Mouse (Mus musculus) thymus, postnatal 25 days (tissue): ENCODE results near the gene Olfr612.
"Not testable (repeated sequence)": the region's sequence is repeated elsewhere in the genome, so short reads cannot be mapped to it uniquely, and the experiment has no call there.

ENCODE experiments used
- DNase-seq: peaks from one replicate; pipeline ENCODE4 v3.0.0; 2022

Olfr612 gene

DNA sequence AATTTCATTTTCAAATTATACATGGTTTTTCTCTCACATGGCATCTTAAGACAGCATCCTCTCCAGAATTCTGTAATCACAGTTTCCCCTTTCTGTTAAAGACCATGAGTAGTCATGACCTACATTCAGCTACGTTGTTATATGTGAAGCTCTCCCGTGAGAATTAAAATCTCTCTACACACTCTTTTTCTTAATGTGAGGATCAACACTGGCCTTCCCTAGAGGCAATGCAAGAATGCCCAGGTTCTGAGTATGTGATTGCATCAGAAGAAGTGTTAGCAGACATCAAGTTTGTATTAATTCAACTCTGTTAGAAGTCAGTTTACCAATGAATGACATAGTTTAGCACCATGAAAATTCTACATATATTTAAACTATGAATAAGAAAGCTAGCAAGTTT is at the start of gene Olfr612:
Gene Olfr612, minus strand, starts transcription at position 101 of the 400 bp plus-strand sequence.
- not testable (repeated sequence) for DNase-seq

GRCm38 (mm10) chr7:103589803-103590202 is 47.3 kb upstream of the Olfr612 start, which contains the start of gene Olfr618:
Gene Olfr618 (plus strand): TSS chr7:103590103.
- DNase-seq: no peak

DNA sequence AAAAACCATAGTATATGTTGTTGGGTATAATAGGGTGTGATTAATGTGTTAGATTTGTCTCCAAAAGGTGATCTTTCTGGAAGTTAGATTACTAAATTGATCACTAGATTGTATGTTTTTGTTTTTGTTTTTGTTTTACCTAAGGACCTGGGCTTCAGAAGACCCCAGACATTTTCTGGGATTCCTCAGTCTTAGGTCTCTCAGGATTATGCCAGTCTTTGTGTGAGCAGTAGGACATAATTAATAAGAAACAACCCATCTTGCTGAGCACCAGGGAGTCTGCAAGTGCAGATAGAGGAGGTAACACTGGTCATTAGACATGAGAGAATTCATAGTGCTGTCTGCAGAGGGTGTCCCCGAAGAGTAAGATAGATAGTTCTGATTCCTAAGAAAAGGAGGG is 30.2 kb upstream of the Olfr612 start, which contains the start of gene Olfr617:
Gene Olfr617, plus strand, starts transcription at position 301 of the 400 bp plus-strand sequence.
- DNase-seq: no peak

DNA sequence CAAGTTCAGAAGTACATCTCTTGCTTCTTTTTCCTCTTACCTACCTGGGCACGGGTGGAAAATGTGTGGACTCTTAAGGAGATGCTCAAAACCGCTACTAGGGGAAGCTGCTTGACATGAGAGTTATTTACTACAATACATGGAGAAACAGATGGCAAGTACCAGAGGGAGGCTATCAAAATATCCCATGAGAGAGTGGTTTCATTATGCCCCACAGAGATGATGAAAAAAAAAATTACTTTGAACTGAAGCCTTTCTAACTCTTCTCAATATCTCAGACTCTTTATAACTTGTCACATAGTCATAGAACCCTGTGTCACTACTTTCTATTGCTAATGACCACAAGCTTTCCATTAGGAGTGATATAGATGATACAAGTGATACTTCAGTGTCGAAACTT is 26.5 kb upstream of the Olfr612 start, which contains the start of gene Olfr616:
Gene Olfr616, minus strand, starts transcription at position 101 of the 400 bp plus-strand sequence.
- no peak for DNase-seq

DNA sequence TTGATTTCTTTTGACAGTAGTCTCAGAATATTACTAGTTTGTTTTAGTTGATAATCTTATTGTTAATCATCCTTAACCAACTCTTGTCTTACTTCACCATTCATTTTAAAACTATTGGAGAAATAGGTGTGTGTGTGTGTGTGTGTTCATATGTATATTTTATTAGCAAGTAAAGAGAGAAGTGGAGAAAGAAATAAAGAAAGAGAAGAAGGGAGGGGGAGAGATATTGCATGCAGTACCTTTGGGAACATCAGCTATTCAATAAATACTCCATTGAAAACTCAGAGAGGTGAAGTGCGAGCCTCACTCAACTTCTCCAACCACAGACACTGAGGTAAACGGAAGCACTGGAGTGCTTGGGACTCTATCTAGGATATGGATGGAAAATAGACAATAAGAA is 13.3 kb upstream of the Olfr612 start, which contains the start of gene Olfr615:
Gene Olfr615, plus strand, starts transcription at position 301 of the 400 bp plus-strand sequence.
- DNase-seq: no peak

- no peak for DNase-seq
These were observed 5.3 kb upstream of the Olfr612 start, which contains the start of gene Olfr613 for GRCm38 (mm10) chr7:103547774-103548173. Gene Olfr613 (plus strand): TSS chr7:103548074.

GRCm38 (mm10) chr7:103520746-103521145 is 21.8 kb downstream of the Olfr612 start, which contains the start of gene Olfr611:
Gene Olfr611 (minus strand): TSS chr7:103520846.
- not testable (repeated sequence) for DNase-seq

DNA sequence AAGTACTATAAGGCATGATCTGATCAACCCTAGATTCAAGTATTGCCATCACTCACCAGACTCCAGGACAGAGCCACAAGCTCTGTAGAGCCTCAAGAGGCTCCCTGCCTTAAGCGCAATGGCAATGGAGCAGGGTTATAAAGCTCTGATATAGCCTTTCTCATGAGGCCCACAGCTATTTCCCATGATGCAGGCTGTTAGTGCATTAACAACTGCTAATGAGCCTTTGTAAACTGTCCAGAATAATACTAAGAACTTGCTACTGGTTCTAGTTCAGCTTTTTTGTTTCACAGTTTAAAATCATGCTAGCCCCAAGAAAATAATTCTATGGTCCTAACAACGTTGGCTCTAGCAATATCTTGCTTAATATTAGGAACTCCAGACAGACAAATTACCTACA is 30.5 kb downstream of the Olfr612 start, which contains the start of gene Olfr610:
Gene Olfr610, minus strand, starts transcription at position 101 of the 400 bp plus-strand sequence.
- DNase-seq: no peak

DNA sequence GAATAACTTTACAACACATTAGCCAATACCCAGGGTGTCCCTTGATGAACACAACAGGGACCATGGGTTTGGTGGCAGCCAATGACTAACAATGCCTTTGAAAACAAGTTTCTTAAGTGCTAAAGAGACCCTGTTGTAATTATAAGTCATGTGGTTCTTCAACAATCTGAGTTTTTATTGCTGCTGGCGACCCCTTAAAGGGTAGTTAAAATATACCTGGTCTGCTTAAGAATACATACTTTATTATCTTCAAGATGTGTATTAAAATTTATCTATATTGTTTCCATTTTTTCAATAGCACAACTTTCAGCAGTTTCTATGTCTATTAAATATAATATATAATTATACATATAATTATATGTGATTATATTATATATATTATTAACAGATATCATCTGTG is 44.6 kb downstream of the Olfr612 start, which contains the start of gene Olfr609:
Gene Olfr609, minus strand, starts transcription at position 101 of the 400 bp plus-strand sequence.
- DNase-seq: no peak
